Mouse (Mus musculus) embryonic facial prominence, embryonic 13.5 days (tissue): ENCODE results near the gene Lpcat1. TPM values are rescaled to one million over a fixed set of nuclear protein-coding genes. Genes with fewer than 3 reads are reported as not detected.

Experiments
- polyA plus RNA-seq: library from polyadenylated mRNA; unstranded; fragments of >200 nt; fragmentation: Nextera tagmentation; extraction: Ambion mirVana; gene quantifications from 2 replicates; pipeline ENCODE4 v1.2.1, GENCODE M21; 2015

Lpcat1 gene
- polyA plus RNA-seq, 1 experiment from 2014 or later = 44.5 TPM

Other genes with a start within 250 kb of the Lpcat1 start
- gene Irx4, start 206.7 kb upstream of the Lpcat1 start, polyA plus RNA-seq = 11.6 and 13.3 TPM in 2 replicates
- 134 and 136 TPM in 2 replicates for gene Mrpl36, start 138.7 kb upstream of the Lpcat1 start, polyA plus RNA-seq
- gene Ndufs6, start 138.7 kb upstream of the Lpcat1 start, polyA plus RNA-seq = 389 and 415 TPM in 2 replicates
- gene Slc6a3, start 69.5 kb downstream of the Lpcat1 start, polyA plus RNA-seq = 0.10 and 0.13 TPM in 2 replicates
- 123 and 133 TPM in 2 replicates for gene Clptm1l, start 136.8 kb downstream of the Lpcat1 start, polyA plus RNA-seq
- 8.4 and 9.1 TPM in 2 replicates for gene Tert, start 159.7 kb downstream of the Lpcat1 start, polyA plus RNA-seq
- gene Slc6a18, start 210.8 kb downstream of the Lpcat1 start, polyA plus RNA-seq = not detected in 2 replicates
- gene Slc6a19, start 237.7 kb downstream of the Lpcat1 start, polyA plus RNA-seq = 0.51 TPM in 1 of 2 replicates, not detected in the other